In genomic region chrX:73824185-73825151, GRCm38 (mm10) we compare ENCODE assay signal across 8 mouse cellular contexts. TPM values are rescaled to one million over a fixed set of nuclear protein-coding genes. Genes with fewer than 3 reads are reported as not detected.
DNase-seq lines count a peak whose midpoint lies in the region; ATAC-seq lines count a peak whose summit lies in the region.

Gene Pdzd4, minus strand, starts transcription at chrX:73824969.

- H3K4me1 ChIP-seq in hindbrain, embryonic 13.5 days (replicated peaks), result peaks cover 18% of the 10 kb centered on the region

- H3K27ac ChIP-seq in hindbrain, embryonic 13.5 days, result peak within 1 kb of the TSS; percentile 94

- peak within 1 kb of the TSS; percentile 66 for H3K4me2 ChIP-seq in hindbrain, embryonic 13.5 days

- 22% methylated on average over 47 of the region's 84 CpGs for WGBS in hindbrain, embryonic 13.5 days

- no peaks in the 10 kb centered on the region for H3K9me3 ChIP-seq in hindbrain, embryonic 13.5 days

- ATAC-seq in hindbrain, embryonic 13.5 days (ENCODE audit: low FRiP score), result peak; percentile 90

- peak within 1 kb of the TSS; percentile 59 for H3K4me3 ChIP-seq in hindbrain, embryonic 13.5 days

- H3K9ac ChIP-seq in hindbrain, embryonic 13.5 days, result peak within 1 kb of the TSS; percentile 83

- H3K27me3 ChIP-seq in hindbrain, embryonic 13.5 days, result no peaks in the 10 kb centered on the region

- H3K36me3 ChIP-seq in hindbrain, embryonic 13.5 days, result no peaks in the 10 kb centered on the region

- peak; percentile 68 for DNase-seq in Muller cell, postnatal 12 days (ENCODE audit: inconsistent ontology term)
- peak; percentile 65 for DNase-seq in cerebellum, adult 8-10 months
- peak in 1 of 2 experiments; percentile 42 for DNase-seq in frontal cortex, adult 2 months (ENCODE audit: extremely low spot score in 1 of 2, low spot score in 1 of 2)
- peak; percentile 34 to 52 for DNase-seq in left cerebral cortex, adult 18-20 months (ENCODE audit: low spot score in 2 of 2)
- peak; percentile 30 for DNase-seq in lung, postnatal 36 days
- DNase-seq in right cerebral cortex, postnatal 25 days, result peak; percentile 68
- DNase-seq in c-Kit-positive CD71-positive TER-119-positive erythroid progenitor cells, embryonic 14.5 days (ENCODE audit: low spot score), result no peak

RNA-seq across cellular contexts. Expression of gene Pdzd4, which starts in this region (rescaled TPM):
- 89.4 and 92.9 TPM in 2 replicates for polyA plus RNA-seq in frontal cortex, adult 2 months (2012; rRNA removed)
- 3.7 and 4.1 TPM in 2 replicates for polyA plus RNA-seq in hindbrain, embryonic 13.5 days (2015; fragmentation: Nextera tagmentation; extraction: Ambion mirVana)
- total RNA-seq in left cerebral cortex, adult 18-20 months (2021), result 100 to 1,000 TPM; 107 to 123 TPM

Comparison
In these comparisons a context has a peak if more than half of its experiments do, and no peak if none do; other contexts are left out.
1. RNA of gene Pdzd4 (polyA plus RNA-seq): 89.4 to 92.9 TPM in frontal cortex, adult 2 months; 3.7 to 4.1 TPM in hindbrain, embryonic 13.5 days; every median in the first group is over 10 times any median in the second.